Mouse (Mus musculus) T-helper 1 cell (primary cell): ENCODE data around the gene Psg16.

Experiments used
- in situ Hi-C: fragments of 300-600 bp; cut with MboI, MseI; formaldehyde crosslinking; loops from one replicate; pipeline ENCODE4 v1.15.1; 2025; ENCODE audit warnings: high pct_unique_total_duplicates

Gene Psg16

GRCm38 (mm10) chr7:17073904-17074615 is at the start of gene Psg16:
TSS of gene Psg16 (plus strand) at chr7:17074040.
- in situ Hi-C loops: no loop called here

- in situ Hi-C loops: loop anchor here (5.0 kb wide), 1 partner anchor 33 kb away; no protein-coding TSS in a partner anchor
Measured at GRCm38 (mm10) chr7:17024141-17024540, 49.7 kb upstream of the Psg16 start.

DNA sequence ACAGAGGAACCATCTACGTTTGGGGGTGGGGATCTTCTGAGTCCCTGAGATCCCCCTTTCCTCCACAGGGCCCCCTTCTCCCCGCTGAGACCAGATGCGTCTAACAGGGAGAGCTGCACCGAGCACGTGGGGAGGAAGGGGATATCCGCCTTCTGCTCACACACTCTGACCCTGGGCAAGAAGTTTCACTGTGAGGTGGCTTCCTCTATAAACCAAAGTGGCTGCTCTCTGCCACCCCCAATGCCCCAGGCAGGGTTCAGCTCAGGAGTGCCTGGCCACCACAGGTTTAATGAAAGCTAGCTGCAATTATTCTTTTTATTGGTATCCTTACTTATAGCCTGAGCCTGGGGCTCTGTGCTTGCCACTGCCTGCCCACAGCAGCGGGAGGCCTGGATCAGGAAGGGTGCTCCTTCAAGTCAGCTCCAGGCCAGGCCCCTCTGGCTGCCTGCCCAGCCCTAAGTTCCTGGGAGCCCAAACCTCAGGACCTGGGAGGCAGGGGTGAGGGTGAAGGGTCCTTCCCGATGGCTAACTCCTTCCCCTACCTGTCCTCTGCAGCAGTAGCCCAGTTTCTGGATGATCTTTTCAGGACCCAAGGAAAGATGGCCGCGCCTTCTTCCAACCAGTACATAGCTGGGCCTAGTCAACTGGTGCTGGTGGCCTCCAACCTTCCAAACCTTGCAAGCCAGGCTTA is 48.9 kb upstream of the Psg16 start:
- in situ Hi-C loops: loop anchor here (5.0 kb wide), 1 partner anchor 32 kb away; no protein-coding TSS in a partner anchor

DNA sequence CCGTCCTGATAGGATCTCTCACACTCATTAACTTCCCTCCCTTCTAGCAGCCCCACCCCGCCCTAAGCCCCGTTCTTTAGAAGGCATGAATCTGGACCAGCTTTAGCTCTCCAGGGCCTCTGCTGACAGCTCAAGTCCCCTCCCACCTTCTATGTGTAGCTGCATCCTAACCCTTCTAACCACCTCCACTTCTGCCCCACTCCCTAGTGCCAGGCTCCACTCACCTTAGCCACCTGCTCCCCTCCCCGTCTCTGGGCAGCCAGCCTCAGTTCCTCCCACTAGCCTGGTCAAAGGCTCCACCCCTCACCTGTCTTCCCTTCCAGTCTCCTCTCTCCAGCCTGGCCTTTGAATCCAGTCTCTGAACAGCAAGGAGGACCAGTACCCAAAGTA is 48.3 kb upstream of the Psg16 start:
- in situ Hi-C loops: no loop called here

DNA sequence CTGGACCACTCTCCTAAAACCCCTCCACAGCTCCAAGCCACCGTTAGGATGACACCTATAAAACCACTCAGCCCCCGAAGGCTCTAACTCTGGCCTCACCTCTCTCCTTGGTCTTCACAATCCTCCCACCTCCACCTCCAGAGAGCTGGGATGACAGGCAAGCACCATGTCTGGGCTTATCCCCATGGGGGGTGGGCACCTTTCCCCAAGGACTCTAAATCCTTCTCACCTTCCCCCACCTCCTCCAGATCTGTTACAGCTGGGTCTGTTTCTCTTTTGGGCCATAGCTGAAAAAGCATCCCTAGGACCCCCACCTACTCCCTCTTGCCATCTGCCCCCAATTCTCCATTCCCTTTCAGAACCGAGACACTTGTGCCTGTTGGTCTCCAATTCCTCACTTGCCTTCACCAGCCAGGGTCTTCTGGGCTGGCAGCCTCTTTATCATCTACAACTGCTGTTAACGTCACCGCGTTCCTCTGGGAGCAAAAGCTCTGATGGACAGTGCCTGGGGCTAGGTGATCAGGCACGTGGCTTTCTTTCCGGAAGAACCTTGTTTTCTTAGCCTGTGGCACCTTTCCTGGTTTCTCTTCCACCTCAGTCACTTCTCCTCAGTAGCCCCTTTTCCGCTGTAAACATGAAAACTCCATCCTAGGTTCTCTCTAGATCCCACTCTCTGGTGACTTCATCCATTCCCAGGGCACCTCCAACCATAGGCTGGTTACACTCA is 47.8 kb upstream of the Psg16 start:
- in situ Hi-C loops: no loop called here

- in situ Hi-C loops: no loop called here
Measured at GRCm38 (mm10) chr7:17026710-17027587, 46.9 kb upstream of the Psg16 start.

- in situ Hi-C loops: no loop called here
Measured at GRCm38 (mm10) chr7:17027588-17028343, 46.1 kb upstream of the Psg16 start, which contains the start of gene Ppp5c. TSS of gene Ppp5c (minus strand) at chr7:17027924.

- in situ Hi-C loops: no loop called here
Measured at GRCm38 (mm10) chr7:17028923-17029322, 44.9 kb upstream of the Psg16 start.

- in situ Hi-C loops: no loop called here
Measured at GRCm38 (mm10) chr7:17030239-17030638, 43.6 kb upstream of the Psg16 start.

GRCm38 (mm10) chr7:17038018-17038695 is 35.7 kb upstream of the Psg16 start:
- in situ Hi-C loops: no loop called here

GRCm38 (mm10) chr7:17039373-17039772 is 34.5 kb upstream of the Psg16 start:
- in situ Hi-C loops: no loop called here

DNA sequence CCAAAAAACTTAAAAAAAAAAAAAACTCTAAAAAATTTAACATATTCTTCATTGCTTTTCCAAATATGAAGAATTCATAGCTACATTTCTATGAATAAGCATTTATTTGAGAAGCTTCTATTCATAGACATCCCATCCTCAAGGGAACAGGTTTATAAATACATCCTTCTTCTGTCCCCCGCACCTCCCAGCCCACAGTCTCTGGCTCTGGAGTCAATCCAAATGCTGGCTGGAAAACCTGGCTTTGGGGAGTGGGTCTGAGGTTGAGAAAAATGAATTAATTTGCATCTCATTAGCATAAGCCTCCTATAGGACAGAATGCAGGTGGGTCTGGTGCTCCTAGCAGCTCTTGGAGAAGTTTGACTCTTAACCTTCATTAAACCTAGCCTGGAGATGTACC is 28.1 kb upstream of the Psg16 start:
- in situ Hi-C loops: no loop called here

DNA sequence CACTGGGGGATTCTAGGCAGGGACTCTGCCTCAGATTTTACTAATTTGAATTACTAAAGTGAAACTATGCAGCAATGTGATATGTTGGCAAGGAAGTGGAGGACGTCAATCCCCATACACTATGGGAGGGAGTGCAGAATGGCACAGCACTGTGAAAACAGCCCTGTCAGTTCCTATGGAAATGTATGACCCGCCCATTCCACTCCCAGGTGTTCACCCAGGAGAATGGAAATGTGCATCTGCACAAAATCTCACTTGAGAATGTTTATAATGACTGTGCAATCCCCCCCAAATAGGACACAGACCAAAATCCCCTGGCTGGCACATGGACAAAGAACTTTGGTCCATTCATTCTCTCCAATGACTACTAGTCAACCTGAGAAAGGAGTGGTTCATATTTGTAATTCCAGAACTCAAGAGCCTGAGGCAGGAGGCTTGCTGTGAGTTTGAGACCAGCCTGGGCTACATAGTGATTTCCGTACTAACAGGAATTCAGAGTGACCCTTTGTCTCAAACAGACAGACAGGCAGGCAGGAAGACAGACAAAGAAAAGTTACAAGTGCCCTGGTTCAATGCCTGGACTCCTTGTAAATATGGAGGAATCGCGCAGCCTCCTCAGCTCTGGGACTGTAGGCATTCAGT is 26.7 kb upstream of the Psg16 start:
- in situ Hi-C loops: no loop called here

- in situ Hi-C loops: no loop called here
Measured at GRCm38 (mm10) chr7:17048431-17049190, 25.2 kb upstream of the Psg16 start.

DNA sequence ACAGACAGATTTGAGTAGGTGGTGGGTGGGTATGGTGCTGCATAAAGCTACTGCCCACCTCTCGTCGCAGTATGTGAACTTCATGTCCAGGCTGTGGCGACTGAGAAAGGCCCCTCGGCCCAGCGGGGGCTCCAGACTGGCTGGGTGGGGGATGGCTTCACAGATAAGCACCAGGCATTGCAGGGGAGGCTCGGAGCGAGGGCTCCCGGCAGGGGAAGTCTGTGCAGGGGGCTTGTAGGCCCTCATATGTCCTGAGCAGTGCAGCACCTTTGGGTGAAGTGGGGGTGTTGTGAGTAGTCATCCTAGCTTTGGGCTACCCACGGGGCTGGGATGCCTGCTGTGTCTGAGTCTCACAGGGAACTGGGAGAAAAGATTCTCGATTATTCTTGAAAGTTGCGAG is 23.3 kb upstream of the Psg16 start:
- in situ Hi-C loops: no loop called here

- in situ Hi-C loops: no loop called here
Measured at GRCm38 (mm10) chr7:17050933-17051594, 22.8 kb upstream of the Psg16 start.

DNA sequence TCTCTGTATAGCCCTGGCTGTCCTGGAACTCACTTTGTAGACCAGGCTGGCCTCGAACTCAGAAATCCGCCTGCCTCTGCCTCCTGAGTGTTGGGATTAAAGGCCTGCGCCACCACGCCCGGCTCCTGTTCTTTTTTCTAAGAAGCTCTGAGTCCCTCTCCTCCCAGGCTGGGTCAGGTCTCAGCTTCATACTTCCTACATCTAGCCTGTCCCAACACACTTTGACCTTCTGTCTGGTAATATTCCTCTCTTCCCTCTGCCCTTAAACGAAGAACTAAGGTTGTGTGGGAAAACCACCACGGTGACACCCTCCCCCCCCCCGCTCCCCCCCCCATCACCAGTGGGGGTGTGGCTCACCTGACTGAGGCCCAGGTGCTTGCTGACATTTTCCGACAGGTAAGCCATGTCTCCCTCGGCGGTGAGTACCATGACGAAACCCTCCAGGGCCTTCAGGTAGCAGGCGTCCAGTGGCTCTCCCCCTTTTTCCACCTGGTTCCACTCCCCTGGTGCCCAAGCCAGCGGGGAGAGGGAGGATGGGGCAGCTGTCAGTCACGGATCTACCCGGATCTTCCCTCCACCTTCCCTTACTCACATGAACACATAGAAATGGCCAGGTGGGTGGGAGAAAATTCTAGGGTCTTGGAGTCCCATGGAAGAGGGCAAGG is 19.4 kb upstream of the Psg16 start:
- in situ Hi-C loops: no loop called here
